Mouse (Mus musculus) embryonic facial prominence, embryonic 13.5 days (tissue): Measurements from ENCODE around the gene Ppt2. TPM values are rescaled to one million over a fixed set of nuclear protein-coding genes. Genes with fewer than 3 reads are reported as not detected.

Experiments used
- ATAC-seq: fragments of 200-750 bp; cut with Nextera tagmentation; 2 replicates; pipeline ENCODE4 v1.8.0; 2017; ENCODE audit warnings: low read depth; ENCODE audit not compliant: insufficient number of reproducible peaks, insufficient read depth, low FRiP score, low TSS enrichment
- H3K27ac ChIP-seq: fragments of 300-500 bp; sonication (generic); 2 replicates; pipeline ENCODE4 v1.5.1; 2015; ENCODE audit warnings: moderate library complexity, mild to moderate bottlenecking, inconsistent platforms
- H3K27me3 ChIP-seq: fragments of 300-500 bp; sonication (generic); 2 replicates; pipeline ENCODE4 v1.6.1; 2015; ENCODE audit warnings: mild to moderate bottlenecking, inconsistent platforms
- H3K36me3 ChIP-seq: fragments of 300-500 bp; sonication (generic); 2 replicates; pipeline ENCODE4 v1.6.1; 2015; ENCODE audit warnings: mild to moderate bottlenecking, inconsistent platforms
- H3K4me1 ChIP-seq: fragments of 300-500 bp; sonication (generic); 2 replicates; pipeline ENCODE4 v1.6.1; 2015; ENCODE audit warnings: inconsistent platforms
- H3K4me2 ChIP-seq: fragments of 300-500 bp; sonication (generic); 2 replicates; pipeline ENCODE4 v1.6.1; 2015; ENCODE audit warnings: moderate library complexity, mild to moderate bottlenecking, inconsistent platforms
- H3K4me3 ChIP-seq: fragments of 300-500 bp; sonication (generic); 2 replicates; pipeline ENCODE4 v1.5.1; 2015; ENCODE audit warnings: mild to moderate bottlenecking, inconsistent platforms
- H3K9ac ChIP-seq: fragments of 300-500 bp; sonication (generic); 2 replicates; pipeline ENCODE4 v1.6.1; 2015; ENCODE audit warnings: mild to moderate bottlenecking, inconsistent platforms
- H3K9me3 ChIP-seq: fragments of 300-500 bp; sonication (generic); 2 replicates; pipeline ENCODE4 v1.6.1; 2016; ENCODE audit warnings: inconsistent platforms
- WGBS: fragments of 180-500 bp; shearing (Covaris S2); methylation state at CpG from one replicate; pipeline ENCODE4 v1.1.7; 2015; ENCODE audit warnings: mixed read lengths; 5-methylcytosine and 5-hydroxymethylcytosine counted together
- polyA plus RNA-seq: library from polyadenylated mRNA; unstranded; fragments of >200 nt; fragmentation: Nextera tagmentation; extraction: Ambion mirVana; gene quantifications from 2 replicates; pipeline ENCODE4 v1.2.1, GENCODE M21; 2015

Gene Ppt2
- polyA plus RNA-seq, 1 experiment from 2014 or later, result 21.6 TPM

GRCm38 (mm10) chr17:34655160-34655559 is 26.9 kb upstream of the Ppt2 start:
- peaks cover 7% of the 10 kb centered on the region; the same call in 1 of the 2 replicates for H3K4me1 ChIP-seq
- no peak overlapping the region for H3K4me2 ChIP-seq
- no peak overlapping the region for H3K27ac ChIP-seq
- no peak overlapping the region for H3K4me3 ChIP-seq
- no peaks in the 10 kb centered on the region for H3K9me3 ChIP-seq
- no peak overlapping the region for H3K9ac ChIP-seq
- ATAC-seq, result peak; percentile 7; the same call in 1 of the 2 replicates
- WGBS, result 83% methylated on average over 7 of the region's 7 CpGs
- peaks cover 17% of the 10 kb centered on the region for H3K27me3 ChIP-seq
- peaks cover 50% of the 10 kb centered on the region for H3K36me3 ChIP-seq

- Histone ChIP-seq H3K36me3 (peaks cover 58% of the 10 kb centered on the region), H3K4me1 (peaks cover 7% of the 10 kb centered on the region; the same call in 1 of the 2 replicates), H3K4me3 (no peak overlapping the region), H3K4me2 (no peak overlapping the region), H3K27me3 (peaks cover 9% of the 10 kb centered on the region), H3K9ac (no peak overlapping the region), H3K9me3 (no peaks in the 10 kb centered on the region), H3K27ac (no peak overlapping the region)
- WGBS, result 90% methylated on average over 13 of the region's 13 CpGs
- no peak for ATAC-seq
Observed at GRCm38 (mm10) chr17:34654392-34654791, 26.1 kb upstream of the Ppt2 start.

GRCm38 (mm10) chr17:34653746-34654285 is 25.5 kb upstream of the Ppt2 start:
- WGBS, result 59% methylated on average over 9 of the region's 9 CpGs
- Histone ChIP-seq H3K9me3 (no peaks in the 10 kb centered on the region), H3K36me3 (peaks cover 64% of the 10 kb centered on the region)

GRCm38 (mm10) chr17:34652985-34653384 is 24.7 kb upstream of the Ppt2 start:
- no peak overlapping the region for H3K9ac ChIP-seq
- 89% methylated on average over 8 of the region's 8 CpGs for WGBS
- no peak overlapping the region for H3K27ac ChIP-seq
- ATAC-seq, result no peak
- H3K4me3 ChIP-seq, result no peak overlapping the region
- H3K27me3 ChIP-seq, result no peaks in the 10 kb centered on the region; the same call in 1 of the 2 replicates
- H3K4me2 ChIP-seq, result no peak overlapping the region
- peaks cover 65% of the 10 kb centered on the region for H3K36me3 ChIP-seq
- peaks cover 17% of the 10 kb centered on the region for H3K4me1 ChIP-seq
- H3K9me3 ChIP-seq, result no peaks in the 10 kb centered on the region

More at GRCm38 (mm10) chr17:34653746-34654285, 25.5 kb upstream of the Ppt2 start:
- peaks cover 3% of the 10 kb centered on the region for H3K27me3 ChIP-seq
- H3K9ac ChIP-seq, result no peak overlapping the region
- H3K4me2 ChIP-seq, result no peak overlapping the region
- H3K27ac ChIP-seq, result no peak overlapping the region
- H3K4me1 ChIP-seq, result peaks cover 9% of the 10 kb centered on the region
- ATAC-seq, result no peak
- no peak overlapping the region for H3K4me3 ChIP-seq

GRCm38 (mm10) chr17:34652546-34652945 is 24.2 kb upstream of the Ppt2 start:
- Histone ChIP-seq H3K36me3 (peaks cover 65% of the 10 kb centered on the region), H3K9me3 (no peaks in the 10 kb centered on the region), H3K9ac (no peak overlapping the region), H3K27me3 (no peaks in the 10 kb centered on the region; the same call in 1 of the 2 replicates), H3K4me2 (no peak overlapping the region), H3K27ac (no peak overlapping the region), H3K4me3 (no peak overlapping the region), H3K4me1 (peaks cover 21% of the 10 kb centered on the region)
- 86% methylated on average over 10 of the region's 10 CpGs for WGBS
- no peak for ATAC-seq

- WGBS, result 50% methylated on average over 19 of the region's 19 CpGs
- H3K27me3 ChIP-seq, result no peaks in the 10 kb centered on the region
- peaks cover 22% of the 10 kb centered on the region for H3K4me1 ChIP-seq
- peaks cover 65% of the 10 kb centered on the region for H3K36me3 ChIP-seq
- H3K4me3 ChIP-seq, result no peak overlapping the region
- no peak overlapping the region for H3K27ac ChIP-seq
- ATAC-seq, result no peak
- no peak overlapping the region for H3K9ac ChIP-seq
- H3K4me2 ChIP-seq, result no peak overlapping the region
- no peaks in the 10 kb centered on the region for H3K9me3 ChIP-seq
Observed at GRCm38 (mm10) chr17:34651507-34652221, 23.4 kb upstream of the Ppt2 start.

- no peak overlapping the region for H3K4me3 ChIP-seq
- H3K27me3 ChIP-seq, result no peaks in the 10 kb centered on the region
- ATAC-seq, result no peak
- 86% methylated on average over 14 of the region's 14 CpGs for WGBS
- H3K36me3 ChIP-seq, result peaks cover 65% of the 10 kb centered on the region
- H3K9ac ChIP-seq, result no peak overlapping the region
- H3K4me1 ChIP-seq, result peaks cover 23% of the 10 kb centered on the region
- H3K27ac ChIP-seq, result no peak overlapping the region
- H3K9me3 ChIP-seq, result no peaks in the 10 kb centered on the region
- no peak overlapping the region for H3K4me2 ChIP-seq
Observed at GRCm38 (mm10) chr17:34650781-34651180, 22.5 kb upstream of the Ppt2 start.

GRCm38 (mm10) chr17:34649106-34649864 is 21.0 kb upstream of the Ppt2 start:
- Histone ChIP-seq H3K9ac (peak overlapping the region; percentile 88; the same call in 1 of the 2 replicates), H3K9me3 (no peaks in the 10 kb centered on the region), H3K27ac (no peak overlapping the region), H3K36me3 (peaks cover 55% of the 10 kb centered on the region), H3K4me2 (no peak overlapping the region), H3K4me3 (no peak overlapping the region), H3K4me1 (peaks cover 31% of the 10 kb centered on the region), H3K27me3 (no peaks in the 10 kb centered on the region)
- 85% methylated on average over 18 of the region's 18 CpGs for WGBS
- ATAC-seq, result no peak

GRCm38 (mm10) chr17:34648141-34648890 is 20.0 kb upstream of the Ppt2 start:
- Histone ChIP-seq H3K4me2 (peak overlapping the region; percentile 91), H3K36me3 (peaks cover 46% of the 10 kb centered on the region), H3K9ac (peak overlapping the region; percentile 88), H3K27ac (no peak overlapping the region), H3K9me3 (no peaks in the 10 kb centered on the region), H3K4me3 (peak overlapping the region; percentile 100), H3K4me1 (peaks cover 31% of the 10 kb centered on the region), H3K27me3 (no peaks in the 10 kb centered on the region)
- 77% methylated on average over 16 of the region's 16 CpGs for WGBS
- no peak for ATAC-seq

GRCm38 (mm10) chr17:34646906-34647787 is 18.8 kb upstream of the Ppt2 start, which contains the start of gene Atf6b:
TSS of gene Atf6b (plus strand) at chr17:34647146.
- ATAC-seq, result peak; percentile 94
- peaks cover 31% of the 10 kb centered on the region for H3K4me1 ChIP-seq

More at GRCm38 (mm10) chr17:34646906-34647787, 18.8 kb upstream of the Ppt2 start, which contains the start of gene Atf6b:
- Histone ChIP-seq H3K27ac (peak within 1 kb of the TSS; percentile 73), H3K4me2 (peak within 1 kb of the TSS; percentile 91), H3K4me3 (peak within 1 kb of the TSS; percentile 100), H3K36me3 (peaks cover 34% of the 10 kb centered on the region), H3K9me3 (no peaks in the 10 kb centered on the region), H3K27me3 (no peaks in the 10 kb centered on the region), H3K9ac (peak within 1 kb of the TSS; percentile 88)
- under 1% methylated on average over 66 of the region's 66 CpGs for WGBS
